Mouse (Mus musculus) gonadal fat pad, adult 2 months (tissue): Measurements from ENCODE around the gene Hmcn1. TPM values are rescaled to one million over a fixed set of nuclear protein-coding genes. Genes with fewer than 3 reads are reported as not detected.

Source experiments
- DNase-seq: peaks from one replicate; pipeline ENCODE4 v3.0.0-alpha.2; 2012; ENCODE audit warnings: low read depth
- polyA plus RNA-seq: library from polyadenylated mRNA; depleted of rRNA; stranded (reverse); fragments of >200 nt; gene quantifications from 2 replicates; pipeline ENCODE4 v1.2.3, GENCODE M21; 2012

The Hmcn1 gene
- polyA plus RNA-seq, 1 experiment, result 3.0 TPM

DNA sequence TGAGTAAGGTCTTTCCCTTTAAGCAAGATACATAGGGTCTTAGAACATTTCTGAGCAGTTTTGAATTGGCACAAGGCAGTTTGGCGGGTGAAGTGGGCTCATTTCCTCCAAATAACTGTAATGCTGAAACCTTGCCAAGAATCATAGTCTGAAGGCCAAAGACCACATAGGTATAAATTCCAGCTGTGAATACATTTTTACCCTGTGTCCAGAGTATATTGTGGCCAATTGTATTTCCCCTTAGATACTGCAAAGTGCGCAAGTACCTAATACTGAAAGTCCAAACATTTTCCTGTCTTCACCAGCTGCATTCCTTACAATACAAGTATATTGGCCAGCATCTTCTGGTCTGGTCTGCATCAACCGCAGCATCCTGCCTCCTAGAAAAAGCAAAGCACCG, 312.9 kb downstream of the Hmcn1 start:
- no peak for DNase-seq

GRCm38 (mm10) chr1:150645314-150645713, 347.9 kb downstream of the Hmcn1 start:
- DNase-seq, result no peak

DNA sequence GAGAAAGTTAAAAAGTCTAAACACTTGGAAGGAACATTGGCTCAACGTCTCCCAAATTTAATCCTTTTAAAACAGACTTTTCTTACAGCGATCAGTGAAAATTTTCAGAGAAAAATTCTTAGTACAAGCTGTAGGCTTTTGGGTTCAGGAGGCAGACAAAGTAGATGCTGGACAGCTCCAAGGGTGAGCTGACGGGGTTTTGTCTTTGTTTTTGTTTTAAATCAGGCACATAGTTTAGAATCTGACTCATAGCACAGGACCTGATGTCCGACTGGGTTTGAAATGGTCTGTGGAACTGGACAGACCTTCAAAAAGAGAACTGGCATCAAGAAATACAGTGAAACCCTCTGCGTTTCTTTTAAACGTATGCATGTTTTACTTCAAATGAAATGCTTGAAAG, 353.7 kb downstream of the Hmcn1 start:
- DNase-seq, result no peak

DNA sequence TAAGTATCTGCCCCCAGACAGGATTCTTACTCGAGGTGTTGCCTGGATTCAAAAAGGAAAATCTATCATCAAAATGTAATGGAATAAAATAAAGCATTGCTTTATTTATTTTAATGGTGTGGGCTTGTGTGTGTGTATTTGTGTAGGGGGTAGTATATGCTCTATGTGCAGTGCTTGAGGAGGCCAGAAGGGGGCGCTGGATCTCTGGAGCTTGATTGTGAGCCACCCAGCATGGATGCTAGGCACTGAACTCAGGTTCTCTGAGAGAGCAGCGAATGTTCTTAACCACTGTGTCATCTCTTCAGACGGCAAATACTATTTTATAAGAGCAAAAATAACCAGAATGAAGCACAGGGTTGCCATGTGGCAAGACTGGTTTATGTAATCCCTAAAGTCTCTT, 360.7 kb downstream of the Hmcn1 start:
- DNase-seq, result no peak

DNA sequence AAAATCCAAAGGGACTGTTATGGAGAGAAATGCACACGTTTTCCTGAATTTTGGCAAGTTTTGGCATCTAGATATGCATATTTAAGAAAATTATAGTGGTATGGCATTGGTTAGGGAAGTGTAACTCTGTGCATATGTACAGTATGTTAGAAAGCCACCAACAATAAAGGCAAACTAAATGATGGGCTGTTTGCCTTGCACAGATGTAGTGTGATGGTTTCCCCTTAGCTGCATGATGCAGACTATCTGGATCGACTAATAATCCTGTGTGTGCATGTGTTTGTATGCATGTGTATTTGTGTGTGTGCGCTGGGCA, 361.4 kb downstream of the Hmcn1 start:
- DNase-seq, result no peak

DNA sequence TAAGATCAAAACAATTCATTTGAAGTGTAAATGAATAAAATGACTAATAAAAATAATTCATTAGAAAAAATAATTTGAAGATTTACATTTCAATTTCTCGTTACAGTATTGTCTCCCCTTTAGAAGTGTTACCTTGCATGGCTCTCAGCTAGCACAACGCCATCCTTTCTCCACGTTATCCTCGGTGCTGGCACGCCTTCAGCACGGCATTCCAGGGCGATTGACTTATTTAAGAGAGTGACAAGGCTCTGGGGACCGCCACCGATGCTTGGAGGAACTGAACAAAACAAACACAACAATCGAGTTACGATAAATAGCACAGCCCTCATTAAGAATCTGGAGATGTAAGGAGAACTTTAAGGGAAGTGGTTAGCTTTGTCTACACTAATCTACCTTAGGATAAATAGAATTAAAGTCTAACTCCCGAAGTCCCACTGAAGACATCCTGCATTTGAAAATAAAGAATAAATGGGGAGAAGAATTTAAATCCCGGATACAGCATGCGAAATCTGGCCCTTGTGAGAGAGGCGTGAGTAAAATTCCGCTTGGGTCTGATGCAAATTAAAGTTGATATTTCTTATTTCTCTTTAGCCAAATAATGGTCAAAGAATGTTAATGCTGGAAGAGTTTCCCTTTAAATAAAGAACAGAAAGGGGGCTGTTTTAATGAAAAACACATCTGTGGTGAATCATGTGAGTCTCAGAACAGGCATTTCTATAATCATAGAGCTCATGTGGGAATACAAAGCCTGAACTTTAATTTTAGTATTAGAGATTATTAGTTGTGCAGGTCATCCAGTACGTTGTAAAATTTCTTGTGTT, 362.0 kb downstream of the Hmcn1 start:
- no peak for DNase-seq

GRCm38 (mm10) chr1:150623226-150623625, 370.0 kb downstream of the Hmcn1 start:
- no peak for DNase-seq

DNA sequence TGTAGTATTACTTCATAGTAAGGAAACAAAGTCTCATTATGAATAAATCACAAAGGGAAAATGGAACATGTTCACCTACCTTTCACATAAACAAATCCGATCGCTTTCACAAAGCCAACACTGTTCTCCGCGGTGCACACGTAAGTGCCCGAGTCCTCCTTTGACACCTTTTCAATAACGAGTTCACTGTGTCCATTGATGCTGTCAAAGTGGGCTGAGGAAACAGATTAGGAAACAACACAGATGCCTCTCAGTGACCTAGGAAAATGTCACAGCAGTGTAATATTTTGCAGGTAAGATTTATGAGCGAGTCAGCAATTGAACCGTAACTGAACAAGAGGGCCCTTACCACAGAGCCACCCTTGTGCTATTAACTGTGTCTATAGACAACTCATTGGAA, 382.7 kb downstream of the Hmcn1 start:
- DNase-seq, result no peak

DNA sequence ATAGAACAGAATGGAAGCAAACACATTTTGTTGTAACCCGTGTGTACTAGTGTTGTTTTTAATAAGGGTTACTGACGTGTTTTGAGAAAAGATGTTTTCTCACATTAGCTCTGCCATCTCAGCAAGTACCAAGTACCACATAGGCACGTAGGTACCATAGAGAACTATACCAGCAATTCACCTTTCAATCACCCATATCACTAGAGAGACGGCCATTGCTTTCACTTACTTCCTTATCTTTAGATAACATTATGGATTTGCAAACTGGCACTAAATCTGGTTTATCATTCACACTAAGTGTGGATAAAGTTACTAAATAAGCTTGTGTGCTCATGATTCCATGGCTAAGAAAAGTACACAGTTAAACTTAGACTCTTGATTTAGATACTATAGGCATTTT, 387.1 kb downstream of the Hmcn1 start:
- DNase-seq, result no peak

- DNase-seq, result no peak
Measured at GRCm38 (mm10) chr1:150593614-150594013, 399.6 kb downstream of the Hmcn1 start.

DNA sequence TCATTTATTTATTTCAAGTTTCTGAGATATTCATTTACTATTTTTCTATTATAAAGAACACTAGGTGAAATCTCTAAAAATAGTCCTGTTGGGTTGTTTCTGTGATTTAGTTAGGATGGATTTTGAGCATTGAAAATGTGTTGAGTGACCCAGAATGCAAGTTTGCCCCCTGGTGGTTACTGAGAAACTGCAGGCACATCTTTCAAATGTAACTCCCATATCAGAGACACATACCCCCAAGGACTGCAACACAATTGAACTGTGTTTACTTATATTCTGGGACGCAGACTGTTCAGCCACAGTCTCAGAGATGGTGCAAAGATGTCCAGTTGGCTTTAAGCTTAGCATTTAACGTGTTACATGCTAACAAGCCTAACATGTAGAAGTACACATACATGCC, 402.0 kb downstream of the Hmcn1 start:
- no peak for DNase-seq

GRCm38 (mm10) chr1:150587410-150587809, 405.8 kb downstream of the Hmcn1 start:
- no peak for DNase-seq

DNA sequence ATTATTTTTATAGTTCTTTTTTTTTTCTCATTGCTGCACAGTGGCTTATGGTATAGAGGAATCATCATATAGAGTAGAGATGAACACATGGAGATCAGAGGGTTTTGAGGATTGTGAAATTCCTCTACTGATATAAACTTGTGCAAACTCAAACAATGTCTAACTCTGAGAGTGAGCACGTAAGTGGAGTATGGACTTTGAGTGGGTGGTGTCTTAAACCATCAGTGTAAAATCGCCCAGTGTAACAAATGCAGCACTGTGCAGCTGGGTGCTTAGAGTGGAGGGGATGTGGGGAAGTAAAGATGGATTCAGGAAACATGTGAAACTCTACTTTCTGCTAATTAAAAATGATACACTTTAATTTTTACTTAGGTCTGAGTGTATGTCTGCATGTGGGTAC, 408.8 kb downstream of the Hmcn1 start:
- no peak for DNase-seq

DNA sequence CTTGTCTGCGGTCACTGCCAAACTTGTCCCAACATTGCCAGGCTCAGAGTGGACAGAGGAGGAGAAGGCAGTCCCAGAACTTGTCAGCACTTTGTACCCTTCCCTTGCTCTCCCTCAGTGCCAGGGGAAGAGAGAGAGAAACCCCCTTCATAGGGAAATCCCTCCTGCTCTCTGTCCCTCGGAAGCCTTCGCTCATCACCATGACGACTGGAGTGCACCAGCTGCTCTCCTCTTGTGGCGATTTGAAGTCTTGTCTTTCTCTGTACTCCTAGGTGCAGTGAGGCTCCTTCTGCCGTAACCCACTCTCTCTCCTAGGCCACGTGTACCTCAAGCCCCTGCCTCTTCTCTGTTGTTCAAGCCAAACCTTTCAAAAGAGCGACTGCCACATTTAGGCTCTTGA, 409.5 kb downstream of the Hmcn1 start:
- DNase-seq, result no peak

GRCm38 (mm10) chr1:150580561-150580960, 412.7 kb downstream of the Hmcn1 start:
- no peak for DNase-seq

GRCm38 (mm10) chr1:150573407-150573806, 419.8 kb downstream of the Hmcn1 start:
- no peak for DNase-seq

DNA sequence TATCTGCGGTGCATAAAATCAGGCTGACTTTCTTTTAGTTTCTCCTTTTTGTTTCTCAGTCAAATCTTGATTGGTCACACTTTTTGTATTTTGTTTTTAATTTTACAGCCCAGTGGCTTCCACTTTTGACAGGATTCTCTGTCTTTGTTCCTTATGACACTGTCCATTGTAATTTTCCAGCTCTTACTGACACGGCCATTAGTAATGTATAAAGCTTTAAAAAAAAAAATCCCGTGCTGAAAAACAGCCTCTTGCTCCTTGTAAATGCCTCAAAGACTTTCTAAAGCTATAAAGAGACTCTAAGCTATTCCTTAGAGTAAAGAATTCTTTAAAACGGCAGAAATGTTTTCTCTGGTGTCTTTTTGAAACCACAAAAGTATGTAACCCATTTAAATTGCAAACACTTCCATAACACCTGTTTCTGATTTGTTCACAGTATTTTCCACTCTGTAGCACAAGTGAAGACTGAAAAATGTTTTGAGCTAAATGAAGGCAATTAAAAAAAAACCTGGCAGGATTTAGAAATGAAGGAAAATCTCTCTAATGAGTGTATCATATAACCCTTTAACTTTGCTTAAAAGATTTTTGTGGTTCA, 422.6 kb downstream of the Hmcn1 start:
- DNase-seq, result no peak

DNA sequence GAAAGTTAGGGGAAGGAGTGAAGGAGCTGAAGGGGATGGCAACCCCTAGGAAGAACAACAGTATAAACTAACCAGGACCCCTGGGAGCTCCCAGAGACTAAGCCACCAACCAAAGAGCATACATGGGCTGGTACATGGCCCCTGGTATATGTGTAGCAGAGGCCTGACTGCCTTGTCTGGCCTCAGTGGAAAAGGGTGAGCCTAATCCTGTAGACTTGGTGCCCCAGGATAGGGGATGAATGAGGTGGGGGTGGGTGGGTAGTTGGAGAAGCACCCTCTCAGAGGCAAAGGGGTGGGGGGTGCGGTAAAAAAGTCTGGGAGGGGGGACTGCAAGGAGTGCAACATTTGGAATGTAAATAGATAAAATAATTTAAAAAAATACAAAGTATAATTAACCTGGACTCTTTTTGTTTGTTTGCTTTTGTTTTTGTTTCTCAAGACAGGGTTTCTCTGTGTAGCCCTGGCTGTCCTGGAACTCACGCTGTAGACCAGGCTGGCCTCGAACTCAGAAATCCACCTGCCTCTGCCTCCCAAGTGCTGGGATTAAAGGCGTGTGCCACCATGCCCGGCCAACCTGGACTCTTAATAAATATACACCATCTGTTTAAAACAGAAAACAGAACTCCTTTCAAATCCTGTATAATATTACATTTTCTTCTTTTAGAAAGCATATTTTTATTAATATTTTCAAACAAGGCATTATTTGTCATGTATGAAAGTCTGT, 423.3 kb downstream of the Hmcn1 start:
- DNase-seq, result no peak

GRCm38 (mm10) chr1:150566287-150566686, 426.9 kb downstream of the Hmcn1 start:
- DNase-seq, result no peak

- no peak for DNase-seq
Measured at GRCm38 (mm10) chr1:150556621-150557020, 436.6 kb downstream of the Hmcn1 start.

DNA sequence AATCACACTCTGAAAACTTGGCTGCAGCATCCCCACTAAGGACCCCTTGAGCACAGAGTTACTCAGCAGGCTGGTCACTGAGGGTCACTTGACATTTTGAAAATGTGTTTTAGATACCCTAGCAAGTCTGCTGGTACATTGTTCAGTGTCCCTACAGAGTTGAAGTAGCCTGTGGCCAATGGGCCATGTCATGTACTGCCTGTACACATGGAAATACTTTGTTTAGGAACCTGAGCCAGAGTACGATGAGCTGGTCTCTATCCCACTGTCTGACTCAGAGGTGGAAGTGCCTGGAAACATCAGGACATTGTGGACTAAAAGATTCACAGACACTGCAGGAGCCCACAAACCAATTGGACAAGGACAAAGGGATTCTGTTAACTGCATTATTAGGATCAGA, 441.8 kb downstream of the Hmcn1 start:
- no peak for DNase-seq

DNA sequence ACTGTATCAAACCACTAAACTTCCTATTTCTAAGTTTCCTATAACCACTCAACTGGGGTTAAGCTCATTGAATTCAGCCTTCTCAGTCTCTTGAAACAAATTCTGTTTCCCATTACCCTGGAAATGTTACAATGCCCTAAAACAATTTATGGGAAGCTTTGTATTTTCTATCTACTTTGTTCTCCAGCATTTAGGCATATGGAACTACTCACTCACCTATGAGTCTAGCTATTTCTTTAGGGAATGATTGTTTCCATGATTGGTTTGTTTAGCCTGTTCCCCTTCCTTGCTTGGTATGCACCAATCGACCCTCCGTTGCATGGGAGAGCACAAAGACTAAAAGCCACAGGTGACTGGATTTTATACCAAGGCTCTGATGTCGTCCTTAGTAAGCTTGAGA, 446.8 kb downstream of the Hmcn1 start:
- no peak for DNase-seq

- no peak for DNase-seq
Measured at GRCm38 (mm10) chr1:150540267-150540666, 453.0 kb downstream of the Hmcn1 start.
